Mouse (Mus musculus) stomach, postnatal 0 days (tissue): Measurements from ENCODE around the gene Cntnap1. TPM values are rescaled to one million over a fixed set of nuclear protein-coding genes. Genes with fewer than 3 reads are reported as not detected.

ENCODE experiments used
- ATAC-seq: fragments of 200-750 bp; cut with Nextera tagmentation; 2 replicates; pipeline ENCODE4 v1.8.0; 2017; ENCODE audit not compliant: low FRiP score, low TSS enrichment
- DNase-seq: peaks from one replicate; pipeline ENCODE4 v3.0.0-alpha.2; 2016; ENCODE audit warnings: low spot score
- H3K27ac ChIP-seq: fragments of 300-500 bp; sonication (generic); replicated peaks from 2 replicates; pipeline ENCODE4 v1.5.1; 2014; ENCODE audit warnings: mild to moderate bottlenecking, control low read depth
- H3K27me3 ChIP-seq: fragments of 300-500 bp; sonication (generic); 2 replicates; pipeline ENCODE4 v1.6.1; 2014; ENCODE audit warnings: low read length; ENCODE audit not compliant: control insufficient read depth, insufficient read depth
- H3K36me3 ChIP-seq: fragments of 300-500 bp; sonication (generic); 2 replicates; pipeline ENCODE4 v1.6.1; 2014; ENCODE audit warnings: low read length, mixed read lengths; ENCODE audit not compliant: control insufficient read depth, insufficient read depth
- H3K4me1 ChIP-seq: fragments of 300-500 bp; sonication (generic); replicated peaks from 2 replicates; pipeline ENCODE4 v1.6.1; 2014; ENCODE audit warnings: antibody characterized with exemption; ENCODE audit not compliant: control insufficient read depth, insufficient read depth
- H3K4me2 ChIP-seq: fragments of 300-500 bp; sonication (generic); replicated peaks from 2 replicates; pipeline ENCODE4 v1.6.1; 2014; ENCODE audit warnings: low read depth, mild to moderate bottlenecking, control low read depth, moderate library complexity
- H3K4me3 ChIP-seq: fragments of 300-500 bp; sonication (generic); 2 replicates; pipeline ENCODE4 v1.5.1; 2014; ENCODE audit warnings: low read depth, low read length, control low read depth
- H3K9ac ChIP-seq: fragments of 300-500 bp; sonication (generic); 2 replicates; pipeline ENCODE4 v1.6.1; 2014; ENCODE audit warnings: mild to moderate bottlenecking, low read length, control low read depth, mixed read lengths
- H3K9me3 ChIP-seq: fragments of 300-500 bp; sonication (generic); 2 replicates; pipeline ENCODE4 v1.6.1; 2016; ENCODE audit warnings: low read length; ENCODE audit not compliant: control insufficient read depth
- CTCF ChIP-seq: IDR thresholded peaks from 2 replicates; pipeline ENCODE4 v1.5.1; 2016; ENCODE audit warnings: antibody characterized with exemption, low read depth, mild to moderate bottlenecking, moderate library complexity
- EP300 ChIP-seq: optimal IDR thresholded peaks from 2 replicates; pipeline ENCODE3; 2016; ENCODE audit warnings: antibody characterized with exemption
- WGBS: fragments of 180-500 bp; shearing (Covaris S2); extraction: QIAGEN DNeasy Blood & Tissue Kit; methylation state at CpG from one replicate; pipeline ENCODE4 v1.1.7; 2014; 5-methylcytosine and 5-hydroxymethylcytosine counted together
- polyA plus RNA-seq: library from polyadenylated mRNA; unstranded; fragments of >200 nt; fragmentation: Nextera tagmentation; extraction: Ambion mirVana; gene quantifications from 2 replicates; pipeline ENCODE4 v1.2.1, GENCODE M21; 2015

The Cntnap1 gene
- polyA plus RNA-seq, 1 experiment from 2014 or later, result 0.52 TPM

- H3K4me1 ChIP-seq, result 0 out of 2 replicates have a peak, but pooled peaks cover 6% of the 10 kb centered on the region
- no peak overlapping the region for H3K4me2 ChIP-seq
- H3K27me3 ChIP-seq, result no peaks in the 10 kb centered on the region
- no peak overlapping the region for H3K4me3 ChIP-seq
- H3K9me3 ChIP-seq, result no peaks in the 10 kb centered on the region
- 35% methylated on average over 10 of the region's 10 CpGs for WGBS
- TF ChIP-seq EP300 (no peak), CTCF (no peak)
- ATAC-seq (no peak), DNase-seq (no peak)
- H3K9ac ChIP-seq, result no peak overlapping the region
- H3K27ac ChIP-seq, result no peak overlapping the region
- H3K36me3 ChIP-seq, result no peaks in the 10 kb centered on the region
These were observed 23.9 kb upstream of the Cntnap1 start for GRCm38 (mm10) chr11:101146377-101146776.

DNA sequence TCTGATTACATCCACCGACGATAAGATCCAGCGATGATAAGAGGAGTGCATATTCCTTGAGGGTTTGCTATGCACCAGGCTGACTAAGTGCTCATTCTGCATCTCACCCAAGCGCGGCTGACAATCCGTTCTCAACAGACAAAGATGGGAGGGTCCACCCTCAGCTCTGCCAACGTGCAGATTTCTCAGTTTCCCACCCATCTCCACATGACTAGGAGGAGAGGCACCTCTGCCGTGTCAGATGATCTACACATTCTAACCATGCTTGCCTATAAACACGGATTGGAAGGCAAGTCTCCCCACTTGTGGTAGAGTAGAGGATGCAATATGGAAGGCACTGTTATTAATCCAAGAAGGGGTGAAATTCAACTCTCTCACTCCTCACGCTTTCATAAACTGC, 21.6 kb upstream of the Cntnap1 start:
- no peak for TF ChIP-seq EP300
- TF ChIP-seq CTCF, result no peak
- no peaks in the 10 kb centered on the region for H3K9me3 ChIP-seq
- 63% methylated on average over 10 of the region's 10 CpGs for WGBS
- no peaks in the 10 kb centered on the region for H3K36me3 ChIP-seq
- no peak overlapping the region for H3K4me2 ChIP-seq
- peak overlapping the region; percentile 81 for H3K27ac ChIP-seq
- ATAC-seq, result no peak
- H3K4me1 ChIP-seq, result 0 out of 2 replicates have a peak, but pooled peaks cover 6% of the 10 kb centered on the region
- no peaks in the 10 kb centered on the region for H3K27me3 ChIP-seq
- no peak overlapping the region for H3K9ac ChIP-seq
- no peak overlapping the region for H3K4me3 ChIP-seq
- no peak for DNase-seq

- no peak overlapping the region for H3K4me2 ChIP-seq
- 0 out of 2 replicates have a peak, but pooled peaks cover 6% of the 10 kb centered on the region for H3K4me1 ChIP-seq
- H3K9ac ChIP-seq, result peak overlapping the region; percentile 47; the same call in 1 of the 2 replicates
- 9% methylated on average over 9 of the region's 9 CpGs for WGBS
- H3K9me3 ChIP-seq, result no peaks in the 10 kb centered on the region
- ATAC-seq (peak; percentile 36; the same call in 1 of the 2 replicates), DNase-seq (no peak)
- H3K4me3 ChIP-seq, result no peak overlapping the region
- no peak for TF ChIP-seq EP300
- no peak for TF ChIP-seq CTCF
- H3K36me3 ChIP-seq, result no peaks in the 10 kb centered on the region
- H3K27me3 ChIP-seq, result no peaks in the 10 kb centered on the region
- H3K27ac ChIP-seq, result peak overlapping the region; percentile 81
These were observed 20.9 kb upstream of the Cntnap1 start for GRCm38 (mm10) chr11:101149178-101150105.

DNA sequence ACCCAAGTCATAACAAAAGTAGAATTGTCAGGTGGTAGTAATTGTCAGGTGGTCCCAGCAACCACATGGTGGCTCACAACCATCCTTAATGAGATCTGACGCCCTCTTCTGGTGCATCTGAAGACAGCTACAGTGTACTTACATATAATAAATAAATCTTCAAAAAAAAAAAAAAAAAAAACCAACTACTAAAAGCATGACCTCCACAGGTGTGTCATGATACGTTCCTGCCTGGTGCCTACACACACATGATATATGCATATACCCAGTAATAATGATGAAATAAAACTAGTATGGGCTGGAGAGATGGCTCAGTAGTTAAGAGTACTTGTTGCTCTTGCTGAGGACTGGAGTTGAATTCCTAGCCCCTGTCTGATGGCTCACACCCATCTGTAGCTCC, 19.3 kb upstream of the Cntnap1 start:
- TF ChIP-seq CTCF (peak; percentile 6; the same call in 1 of the 2 replicates), EP300 (no peak)
- Histone ChIP-seq H3K9me3 (no peaks in the 10 kb centered on the region), H3K9ac (no peak overlapping the region), H3K4me2 (no peak overlapping the region), H3K27ac (no peak overlapping the region), H3K4me3 (no peak overlapping the region), H3K27me3 (no peaks in the 10 kb centered on the region), H3K4me1 (peaks cover 6% of the 10 kb centered on the region; the same call in 1 of the 2 replicates), H3K36me3 (no peaks in the 10 kb centered on the region)
- 51% methylated on average over 2 of the region's 2 CpGs for WGBS
- no peak for ATAC-seq
- DNase-seq, result no peak

DNA sequence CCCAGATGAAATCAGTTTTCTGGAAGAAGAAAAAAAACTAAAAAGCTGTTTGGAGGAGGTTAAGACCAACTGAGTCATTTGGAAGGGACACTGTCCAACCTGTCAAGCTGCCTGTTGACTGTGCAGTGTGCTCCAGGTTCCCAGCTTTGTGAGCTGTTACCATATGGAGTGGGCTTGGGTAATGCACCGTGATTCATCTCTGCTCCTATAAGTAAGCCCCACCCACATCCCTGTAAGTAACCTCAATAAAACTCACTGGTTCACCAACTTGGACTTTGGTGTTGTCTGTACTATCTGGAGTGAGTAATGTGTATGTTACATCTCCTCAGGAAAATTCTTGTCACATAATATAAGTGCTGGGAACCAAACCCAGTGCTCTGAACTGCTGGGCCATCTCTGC, 17.5 kb upstream of the Cntnap1 start:
- TF ChIP-seq CTCF, result no peak
- no peak for TF ChIP-seq EP300
- Histone ChIP-seq H3K9ac (no peak overlapping the region), H3K27ac (no peak overlapping the region), H3K27me3 (no peaks in the 10 kb centered on the region), H3K36me3 (no peaks in the 10 kb centered on the region), H3K4me2 (no peak overlapping the region), H3K9me3 (no peaks in the 10 kb centered on the region), H3K4me1 (peaks cover 6% of the 10 kb centered on the region; the same call in 1 of the 2 replicates), H3K4me3 (no peak overlapping the region)
- peak; percentile 45 for ATAC-seq
- 63% methylated on average over 1 of the region's 1 CpGs for WGBS
- DNase-seq, result no peak

DNA sequence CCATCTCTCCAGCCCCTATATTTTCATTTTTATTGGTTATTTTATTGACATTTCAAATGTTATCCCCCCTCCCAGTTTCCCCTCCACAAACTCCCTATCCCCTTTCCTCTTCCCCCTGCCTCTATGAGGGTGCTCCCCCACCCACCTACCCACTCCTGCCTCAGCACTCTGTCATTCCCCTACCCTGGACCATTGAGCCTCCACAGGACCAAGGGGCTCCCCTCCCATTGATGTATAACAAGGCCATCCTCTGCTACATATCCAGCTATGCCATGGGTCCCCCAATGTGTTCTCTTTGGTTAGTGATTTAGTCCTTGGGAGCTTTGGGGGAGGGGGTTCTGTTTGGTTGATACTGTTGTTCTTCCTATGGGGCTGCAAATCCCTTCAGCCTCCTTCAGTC, 15.7 kb upstream of the Cntnap1 start:
- Histone ChIP-seq H3K4me1 (no peaks in the 10 kb centered on the region; the same call in 1 of the 2 replicates), H3K4me3 (no peak overlapping the region), H3K9ac (no peak overlapping the region), H3K36me3 (no peaks in the 10 kb centered on the region), H3K9me3 (no peaks in the 10 kb centered on the region), H3K4me2 (no peak overlapping the region), H3K27ac (no peak overlapping the region), H3K27me3 (no peaks in the 10 kb centered on the region)
- DNase-seq, result no peak
- ATAC-seq, result no peak
- TF ChIP-seq EP300 (no peak), CTCF (no peak)
